ENCODE assay signal across 8 mouse cellular contexts in the genomic region with DNA sequence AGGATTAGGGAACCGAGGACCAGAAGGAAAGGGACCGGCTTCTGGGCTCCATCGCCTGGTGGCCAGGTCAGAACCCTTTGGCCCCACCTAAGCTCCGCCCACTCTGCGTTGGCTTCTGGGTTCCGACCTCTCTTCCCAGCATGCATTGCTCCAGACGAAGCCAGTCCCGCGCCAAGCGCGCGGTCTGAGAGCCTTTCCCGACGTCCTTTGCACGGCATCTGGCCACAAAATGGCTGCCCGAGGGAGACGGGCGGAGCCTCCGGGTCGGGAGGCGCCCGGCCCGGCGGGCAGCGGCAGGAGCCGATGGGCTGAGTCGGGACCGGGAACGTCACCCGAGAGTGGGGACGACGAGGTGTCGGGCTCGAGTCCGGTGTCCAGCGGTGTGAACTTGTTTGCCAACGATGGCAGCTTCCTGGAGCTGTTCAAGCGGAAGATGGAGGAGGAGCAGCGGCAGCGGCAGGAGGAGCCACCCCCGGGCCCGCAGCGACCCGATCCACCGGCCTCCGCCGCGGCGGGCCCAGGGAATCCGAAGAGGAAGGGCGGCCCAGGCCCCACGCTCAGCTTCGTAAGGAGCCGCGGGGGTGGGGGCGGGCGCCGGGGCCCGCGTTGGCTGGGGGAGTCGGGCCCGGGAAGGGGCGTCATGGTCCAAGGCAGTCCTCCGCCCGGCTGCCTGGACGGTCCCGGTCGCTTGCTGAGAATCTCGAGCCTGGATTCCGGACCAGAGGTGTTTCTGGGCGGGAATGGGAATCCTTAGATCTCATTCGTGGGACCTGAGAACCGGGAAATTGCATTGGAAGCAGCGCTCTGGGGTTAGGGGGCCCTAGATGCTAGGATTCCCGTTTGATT. TPM values are rescaled to one million over a fixed set of nuclear protein-coding genes. Genes with fewer than 3 reads are reported as not detected.
A peak's percentile ranks its signal among the peaks of the same experiment; 100 is the strongest.
DNase-seq lines count a peak whose midpoint lies in the region; ATAC-seq lines count a peak whose summit lies in the region.

Trir (plus strand) TSS at position 154 of the 846 bp plus-strand sequence.

- 0% methylated on average over 72 of the region's 75 CpGs for WGBS in hindbrain, embryonic 16.5 days
- under 1% methylated on average over 63 of the region's 75 CpGs for WGBS in macrophage (ENCODE audit: missing documents)

- peak within 1 kb of the TSS; percentile 95 for H3K4me2 ChIP-seq in hindbrain, embryonic 16.5 days (ENCODE audit: low read length)

- H3K36me3 ChIP-seq in hindbrain, embryonic 16.5 days (ENCODE audit: control insufficient read depth, insufficient read depth, low read length), result peaks cover 21% of the 10 kb centered on the region
- peaks cover 37% of the 10 kb centered on the region for H3K36me3 ChIP-seq in macrophage (ENCODE audit: inconsistent target)

- peak; percentile 81 for ATAC-seq in hindbrain, embryonic 16.5 days

- peak within 1 kb of the TSS; percentile 95 for H3K27ac ChIP-seq in hindbrain, embryonic 16.5 days (ENCODE audit: low read depth, low read length)
- peak within 1 kb of the TSS; percentile 98 for H3K27ac ChIP-seq in macrophage

- peaks cover 80% of the 10 kb centered on the region for H3K79me2 ChIP-seq in macrophage (ENCODE audit: inconsistent target)

- DNase-seq in T-cell, adult 2 months (ENCODE audit: low spot score), result peak; percentile 88
- peak; percentile 97 to 98 for DNase-seq in cerebellum, postnatal 36 days
- peak; percentile 99 for DNase-seq in gastrocnemius, adult 18-20 months (ENCODE audit: low spot score)
- DNase-seq in left cerebral cortex, adult 18-20 months (ENCODE audit: low spot score in 2 of 2), result peak; percentile 95 to 96
- DNase-seq in right cerebral cortex, adult 18-20 months, result peak; percentile 96
- peak; percentile 85 for DNase-seq in urinary bladder, postnatal 10 days (ENCODE audit: low spot score)

- H3K27me3 ChIP-seq in hindbrain, embryonic 16.5 days (replicated peaks; ENCODE audit: control insufficient read depth, insufficient read depth, low read length), result no peaks in the 10 kb centered on the region

- H3K9me3 ChIP-seq in hindbrain, embryonic 16.5 days (ENCODE audit: control insufficient read depth, low read length), result no peaks in the 10 kb centered on the region

- peaks cover 34% of the 10 kb centered on the region for H3K4me1 ChIP-seq in hindbrain, embryonic 16.5 days (ENCODE audit: control insufficient read depth, insufficient read depth, low read depth, low read length)

- peak within 1 kb of the TSS; percentile 100 for H3K4me3 ChIP-seq in hindbrain, embryonic 16.5 days (ENCODE audit: low read length)
- H3K4me3 ChIP-seq in macrophage (ENCODE audit: inconsistent target), result peak within 1 kb of the TSS; percentile 99

- H3K9ac ChIP-seq in hindbrain, embryonic 16.5 days (ENCODE audit: low read depth, low read length), result peak within 1 kb of the TSS; percentile 100

RNA-seq across cellular contexts. Expression of gene Trir, which starts in this region (rescaled TPM):
- 10 to 100 TPM; 70.4 to 78.8 TPM for total RNA-seq in gastrocnemius, adult 18-20 months (2021)
- 100 and 110 TPM in 2 replicates for polyA plus RNA-seq in hindbrain, embryonic 16.5 days (2015; fragmentation: Nextera tagmentation; extraction: Ambion mirVana)
- total RNA-seq in left cerebral cortex, adult 18-20 months (2021), result 100 to 1,000 TPM; 129 to 134 TPM
- total RNA-seq in macrophage (2018; cell fraction: chromatin; rRNA removed), result 10 to 100 TPM; 21.0 to 98.6 (median 60.2) TPM
- total RNA-seq in macrophage (2018; cell fraction: cytosol; rRNA removed), result 100 to 1,000 TPM; 134 to 231 (median 186) TPM
- 100 to 1,000 TPM in 16 of 26 experiments, 10 to 100 TPM in 10; 61.2 to 153 (median 114) TPM for total RNA-seq in macrophage (2018; cell fraction: nucleus; rRNA removed)
- 143 to 170 TPM (median 168 TPM) in 3 replicates for polyA plus RNA-seq in macrophage (2018)

Comparison
In these comparisons a context has a peak if more than half of its experiments do, and no peak if none do; other contexts are left out.
1. Peak in every context shown above with its lines: DNase-seq, ATAC-seq, H3K4me3 ChIP-seq and H3K27ac ChIP-seq.